Mouse (Mus musculus): ENCODE data around the gene Isg20.

The Isg20 gene

GRCm38 (mm10) chr7:78904175-78904574, 9.0 kb upstream of the Isg20 start:
- no peak for DNase-seq

DNA sequence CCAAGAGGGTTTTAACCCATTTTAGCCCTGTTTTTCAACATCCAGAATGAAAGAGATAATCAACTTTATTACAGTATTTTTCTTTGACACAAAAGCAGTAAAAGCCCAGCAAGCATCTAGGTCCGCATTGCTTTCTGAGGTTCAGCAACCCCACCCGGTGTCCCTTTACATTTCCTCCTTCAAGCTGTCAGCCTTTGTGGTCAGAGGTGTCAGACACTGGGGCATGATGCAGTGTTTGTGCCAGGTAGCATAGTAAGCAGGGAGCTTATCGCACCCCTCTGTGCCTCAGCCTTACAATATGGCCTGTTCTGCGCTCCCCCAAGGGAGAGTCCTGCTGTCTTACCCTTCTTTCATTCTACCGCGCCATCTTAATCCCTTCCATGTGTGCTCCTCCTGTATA, 4.2 kb upstream of the Isg20 start:
- DNase-seq: no peak

- no peak for DNase-seq
These were observed 2.7 kb upstream of the Isg20 start for GRCm38 (mm10) chr7:78910336-78911098.

GRCm38 (mm10) chr7:78911209-78911608, 2.0 kb upstream of the Isg20 start:
- no peak for DNase-seq

DNA sequence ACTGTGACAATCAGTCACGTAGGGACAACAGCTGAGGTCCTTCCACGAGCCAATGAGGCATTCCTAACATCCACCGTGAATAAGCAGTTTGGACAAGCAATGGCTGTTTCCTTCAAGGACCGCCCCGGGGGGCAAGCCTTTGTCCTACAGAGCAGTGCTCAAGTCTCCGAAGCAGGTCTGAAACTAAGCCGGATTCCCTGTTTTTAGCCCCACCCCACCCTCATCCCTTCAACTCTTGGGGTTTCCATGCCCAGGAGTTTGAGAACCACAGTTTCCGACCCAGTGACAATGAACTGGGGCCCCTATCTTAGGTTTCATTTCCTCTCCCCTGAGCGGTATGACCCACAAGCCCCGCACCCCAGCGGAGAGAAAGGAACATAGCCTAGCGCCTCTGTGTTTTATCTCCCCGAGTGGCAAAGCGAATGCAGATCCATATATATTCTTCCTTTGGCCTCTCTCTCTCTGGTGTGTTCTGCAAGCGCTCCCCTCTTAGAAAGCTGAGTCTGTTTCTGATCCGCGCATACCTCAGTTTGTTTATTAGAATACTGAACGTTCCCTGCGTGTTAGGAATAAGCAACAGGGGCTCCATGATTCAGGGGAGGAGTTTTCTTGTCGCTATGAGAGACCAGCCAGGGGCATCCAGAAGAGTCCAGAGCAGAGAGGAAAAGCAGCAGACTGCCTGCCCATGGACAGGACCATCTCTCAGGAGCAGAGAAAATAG, 811 bp upstream of the Isg20 start:
- DNase-seq: no peak

DNA sequence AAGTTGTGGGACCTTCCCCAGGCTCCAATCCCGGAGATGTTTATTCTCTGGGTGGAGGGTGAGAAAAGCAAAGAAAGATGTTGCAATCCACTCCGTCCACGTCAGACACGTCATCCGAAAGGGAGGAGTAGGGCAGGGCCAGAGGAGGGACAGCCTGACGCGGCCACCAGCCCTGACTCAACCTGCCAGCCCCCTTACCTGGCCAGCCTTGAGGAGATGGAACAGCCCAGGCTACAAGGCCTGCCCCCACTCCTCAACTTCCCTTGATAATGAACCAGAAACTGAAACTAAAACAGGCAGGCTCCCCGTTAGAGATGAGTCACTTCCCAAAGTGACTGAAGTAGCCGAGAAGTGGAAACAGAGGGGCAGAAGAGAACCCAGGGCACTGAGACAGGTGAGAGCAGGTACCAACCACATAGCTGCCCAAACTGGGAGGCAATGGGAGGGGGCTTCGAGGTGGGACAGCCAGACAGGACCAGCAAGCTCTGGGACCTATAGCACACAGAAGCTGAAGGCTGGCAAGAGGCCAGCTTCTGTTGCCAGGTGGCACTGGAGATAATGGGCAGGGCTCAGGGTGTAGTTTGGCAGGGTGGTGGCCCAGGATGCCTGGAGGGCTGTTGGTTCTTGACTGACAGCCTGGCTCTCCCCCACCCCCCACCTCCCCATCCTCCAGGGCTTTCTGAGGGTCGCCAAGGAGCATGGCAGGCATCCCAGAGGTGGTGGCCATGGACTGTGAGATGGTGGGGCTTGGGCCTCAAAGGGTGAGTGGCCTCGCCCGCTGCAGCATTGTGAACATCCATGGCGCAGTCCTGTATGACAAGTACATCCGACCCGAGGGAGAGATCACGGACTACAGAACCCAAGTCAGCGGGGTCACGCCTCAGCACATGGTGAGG, 673 bp downstream of the Isg20 start:
- DNase-seq: no peak

DNA sequence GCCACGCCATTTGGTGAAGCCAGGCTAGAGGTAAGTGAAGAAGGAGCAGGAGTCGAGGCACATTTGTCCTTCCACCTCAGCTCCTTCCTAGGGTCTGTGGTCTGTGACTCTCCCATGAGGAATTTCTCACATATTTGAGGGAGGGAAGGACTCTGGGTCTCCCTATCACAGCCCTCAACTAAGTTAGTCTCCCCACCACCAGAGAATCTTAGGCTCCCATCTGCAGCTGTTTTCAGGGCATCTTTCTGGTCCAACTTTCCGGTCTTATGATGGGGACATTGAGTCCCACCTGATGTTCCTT, 1.3 kb downstream of the Isg20 start:
- DNase-seq: no peak

- DNase-seq: no peak
These were observed 1.8 kb downstream of the Isg20 start for GRCm38 (mm10) chr7:78914896-78915510.

- DNase-seq: no peak
These were observed 5.5 kb downstream of the Isg20 start for GRCm38 (mm10) chr7:78918686-78919085.

DNA sequence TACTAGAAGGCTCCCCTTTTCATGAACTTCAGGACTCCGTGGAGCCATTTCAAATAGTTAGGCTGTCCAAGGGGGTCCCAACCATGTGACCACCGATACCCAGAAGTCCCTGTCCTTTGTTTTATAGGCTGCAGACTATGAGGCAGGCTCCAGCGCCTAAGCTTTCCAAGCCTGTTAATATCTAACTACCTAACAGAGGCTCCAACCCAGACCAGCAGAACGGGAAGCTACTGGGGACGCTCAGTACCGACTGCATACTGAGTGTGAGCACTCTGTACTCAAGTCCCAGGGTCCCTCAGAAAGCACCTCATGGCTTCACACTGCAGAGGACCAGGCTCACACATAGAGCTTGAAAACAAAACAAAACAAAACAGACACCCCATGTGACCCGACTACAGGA, 9.3 kb downstream of the Isg20 start:
- no peak for DNase-seq

DNA sequence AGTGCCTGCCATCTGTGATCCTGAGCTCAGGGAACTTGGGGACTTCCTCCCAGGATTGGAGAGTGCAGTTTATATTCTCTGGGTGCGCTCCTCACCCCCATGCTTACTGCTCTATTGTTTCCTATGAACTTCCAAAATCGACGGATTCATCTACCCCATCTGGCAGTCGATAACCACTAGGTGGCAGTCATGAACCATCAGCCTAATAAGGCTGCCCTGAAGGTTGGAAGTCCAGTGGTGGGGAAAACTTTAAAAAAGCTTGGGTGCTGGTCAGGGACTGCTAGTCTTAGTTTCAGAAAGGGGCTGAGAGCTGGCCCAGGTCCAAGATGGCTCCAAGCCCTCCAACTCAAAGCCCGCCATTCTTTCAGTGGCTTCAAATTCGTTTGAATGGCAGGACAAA, 11.1 kb downstream of the Isg20 start:
- peak; percentile 46 for DNase-seq

DNA sequence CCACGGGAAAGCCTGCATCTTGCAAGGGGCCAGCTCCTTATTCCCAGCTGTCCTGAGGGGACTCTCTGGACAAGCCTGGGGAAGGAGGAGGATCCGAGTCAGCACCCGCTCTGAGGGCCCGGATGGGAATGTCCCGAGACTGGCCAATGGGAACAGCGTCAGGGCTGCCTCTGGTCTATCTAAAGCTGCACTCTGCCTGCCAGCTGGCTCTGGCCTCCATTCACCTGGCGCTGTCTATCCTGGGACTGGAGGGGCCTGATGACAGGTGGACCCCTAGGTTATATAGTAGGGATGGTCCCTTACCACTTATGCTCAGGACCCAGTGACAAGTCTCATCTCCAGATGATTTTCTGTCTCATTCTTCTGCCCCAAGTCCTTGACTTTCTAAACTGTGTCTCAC, 11.6 kb downstream of the Isg20 start:
- no peak for DNase-seq

GRCm38 (mm10) chr7:78925680-78926079, 12.5 kb downstream of the Isg20 start:
- no peak for DNase-seq

DNA sequence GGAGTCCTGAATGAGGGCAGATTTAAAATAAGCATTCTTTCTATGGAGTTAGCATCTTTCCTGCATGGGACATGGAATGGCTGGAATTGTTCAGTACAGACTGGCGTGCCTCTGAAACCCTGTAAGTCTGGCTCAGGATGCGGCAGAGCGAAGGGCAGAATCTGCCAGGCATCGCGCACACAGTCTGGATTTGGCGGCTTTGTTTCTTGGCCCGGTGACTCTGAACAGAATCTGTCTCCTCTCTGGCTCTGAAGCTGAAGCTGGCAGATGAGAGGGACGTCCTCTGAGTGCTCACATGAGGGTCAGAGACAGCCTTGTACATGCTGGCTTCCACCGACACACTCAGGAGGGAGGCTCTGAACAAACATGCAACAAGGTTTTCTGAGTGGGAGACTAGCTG, 12.9 kb downstream of the Isg20 start:
- no peak for DNase-seq

DNA sequence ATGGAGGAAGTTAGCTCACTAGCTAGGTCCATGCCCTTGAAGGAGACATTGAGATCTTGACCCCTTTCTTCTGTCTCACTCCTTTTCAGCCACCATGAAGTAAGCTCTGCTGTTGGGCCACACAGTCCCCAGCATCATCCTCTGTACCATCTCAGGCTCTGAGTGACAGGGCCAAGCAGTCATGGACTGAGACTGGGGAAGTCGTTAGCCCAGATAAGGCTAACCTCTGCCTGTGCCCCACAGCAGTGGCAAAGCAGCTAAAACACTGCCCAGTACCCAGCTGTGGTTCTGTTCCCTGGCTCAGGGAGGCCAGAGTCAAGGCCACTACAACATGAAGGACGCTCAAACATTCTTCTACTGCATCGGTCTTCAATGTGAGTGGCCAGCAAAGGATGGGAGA, 14.0 kb downstream of the Isg20 start:
- DNase-seq: no peak

GRCm38 (mm10) chr7:78938957-78939602, 25.9 kb downstream of the Isg20 start:
- DNase-seq: no peak

GRCm38 (mm10) chr7:78940971-78941370, 27.7 kb downstream of the Isg20 start:
- DNase-seq: no peak

GRCm38 (mm10) chr7:78942544-78942943, 29.3 kb downstream of the Isg20 start:
- DNase-seq: no peak

DNA sequence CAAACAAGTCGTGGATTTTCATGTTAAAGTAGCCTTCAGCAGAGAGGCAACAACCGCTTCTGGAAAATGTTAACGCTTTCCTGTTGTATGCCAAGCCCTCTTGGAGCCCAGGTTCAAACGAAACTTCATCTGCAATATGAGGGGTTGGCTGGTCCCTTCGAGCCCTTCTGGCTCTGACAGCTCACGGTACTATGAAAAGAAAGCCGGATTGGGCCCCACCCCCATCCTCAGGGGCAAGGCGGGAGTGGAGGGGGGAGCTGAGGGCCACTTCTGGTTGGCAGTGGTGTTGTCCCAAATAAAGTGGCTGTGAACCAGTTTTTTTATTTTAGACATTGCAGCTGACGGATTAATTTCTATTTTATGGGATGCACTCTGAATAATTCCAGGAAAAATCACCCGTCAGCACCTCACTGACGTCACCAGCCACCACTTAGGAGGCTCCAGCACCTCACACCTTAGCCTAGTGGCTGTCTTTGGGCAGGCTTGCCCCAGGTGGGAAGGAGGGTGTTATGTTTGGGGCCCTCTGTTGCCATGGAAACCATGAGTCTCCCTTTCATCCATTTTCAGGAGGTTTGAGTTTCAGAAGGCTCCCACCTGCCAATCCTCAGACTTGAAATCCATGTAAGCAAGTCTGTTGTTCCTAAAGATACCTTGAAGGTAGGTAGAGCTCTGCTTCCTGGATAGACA, 40.8 kb downstream of the Isg20 start:
- no peak for DNase-seq

- DNase-seq: no peak
These were observed 41.4 kb downstream of the Isg20 start for GRCm38 (mm10) chr7:78954619-78955018.

- no peak for DNase-seq
These were observed 41.9 kb downstream of the Isg20 start for GRCm38 (mm10) chr7:78955086-78955485.

DNA sequence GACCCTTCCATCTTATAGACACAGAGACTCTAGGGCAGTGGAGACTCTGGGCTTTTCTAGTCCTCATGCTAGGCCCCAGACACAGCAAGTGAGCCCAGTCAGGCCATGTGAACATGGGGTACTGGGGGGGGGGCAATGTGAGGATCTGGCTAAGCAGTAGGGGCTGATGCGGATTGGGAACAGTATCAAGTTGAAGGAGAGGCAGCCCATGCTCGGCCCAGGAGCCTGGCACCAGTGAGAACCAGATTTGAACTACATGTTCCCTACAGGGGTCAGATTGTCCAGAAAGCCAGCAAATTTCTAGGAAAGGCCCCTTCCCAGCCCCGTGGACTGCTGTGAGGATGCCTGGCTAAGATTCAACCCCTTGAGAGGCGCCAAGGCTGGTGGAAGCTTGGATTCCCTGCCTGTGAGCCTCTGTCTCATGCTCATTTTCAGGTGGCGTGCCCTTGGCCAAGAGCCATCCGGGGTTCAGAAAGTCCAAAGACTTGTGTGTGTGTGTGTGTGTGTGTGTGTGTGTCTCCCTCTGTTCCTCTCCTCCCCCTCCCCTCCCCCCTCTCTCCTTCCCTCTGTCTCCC, 45.4 kb downstream of the Isg20 start:
- no peak for DNase-seq

All from cerebellum, adult 8-10 months (tissue).